Mouse (Mus musculus): ENCODE data around the gene Hecw2.

Hecw2 gene

GRCm38 (mm10) chr1:53977806-53978513 lies 217.0 kb downstream of the Hecw2 start:
- DNase-seq = peak; percentile 79

- DNase-seq = no peak
Observed at GRCm38 (mm10) chr1:53976721-53977120, 218.2 kb downstream of the Hecw2 start.

GRCm38 (mm10) chr1:53976100-53976499 lies 218.9 kb downstream of the Hecw2 start:
- no peak for DNase-seq

- no peak for DNase-seq
Observed at GRCm38 (mm10) chr1:53974941-53975340, 220.0 kb downstream of the Hecw2 start.

- no peak for DNase-seq
Observed at GRCm38 (mm10) chr1:53970326-53970977, 224.5 kb downstream of the Hecw2 start.

- no peak for DNase-seq
Observed at GRCm38 (mm10) chr1:53952395-53952794, 242.6 kb downstream of the Hecw2 start.

- DNase-seq = no peak
Observed at GRCm38 (mm10) chr1:53945815-53946214, 249.2 kb downstream of the Hecw2 start.

- no peak for DNase-seq
Observed at GRCm38 (mm10) chr1:53942468-53942867, 252.5 kb downstream of the Hecw2 start.

- DNase-seq = no peak
Observed at GRCm38 (mm10) chr1:53941528-53941927, 253.4 kb downstream of the Hecw2 start.

GRCm38 (mm10) chr1:53940268-53941017 lies 254.5 kb downstream of the Hecw2 start:
- no peak for DNase-seq

- no peak for DNase-seq
Observed at GRCm38 (mm10) chr1:53939291-53939690, 255.7 kb downstream of the Hecw2 start.

GRCm38 (mm10) chr1:53933308-53933707 lies 261.7 kb downstream of the Hecw2 start:
- no peak for DNase-seq

GRCm38 (mm10) chr1:53931314-53931713 lies 263.7 kb downstream of the Hecw2 start:
- DNase-seq = no peak

- DNase-seq = no peak
Observed at GRCm38 (mm10) chr1:53927605-53928004, 267.4 kb downstream of the Hecw2 start.

- DNase-seq = no peak
Observed at GRCm38 (mm10) chr1:53925149-53925901, 269.6 kb downstream of the Hecw2 start.

GRCm38 (mm10) chr1:53911848-53912247 lies 283.1 kb downstream of the Hecw2 start:
- no peak for DNase-seq

GRCm38 (mm10) chr1:53910251-53910650 lies 284.7 kb downstream of the Hecw2 start:
- no peak for DNase-seq

GRCm38 (mm10) chr1:53909118-53909517 lies 285.9 kb downstream of the Hecw2 start:
- DNase-seq = no peak

- no peak for DNase-seq
Observed at GRCm38 (mm10) chr1:53906175-53906574, 288.8 kb downstream of the Hecw2 start.

GRCm38 (mm10) chr1:53900416-53900815 lies 294.6 kb downstream of the Hecw2 start:
- no peak for DNase-seq

GRCm38 (mm10) chr1:53894299-53894698 lies 300.7 kb downstream of the Hecw2 start:
- no peak for DNase-seq

GRCm38 (mm10) chr1:53890380-53890779 lies 304.6 kb downstream of the Hecw2 start:
- DNase-seq = no peak

GRCm38 (mm10) chr1:53889806-53890205 lies 305.2 kb downstream of the Hecw2 start:
- no peak for DNase-seq
